In the genomic region with DNA sequence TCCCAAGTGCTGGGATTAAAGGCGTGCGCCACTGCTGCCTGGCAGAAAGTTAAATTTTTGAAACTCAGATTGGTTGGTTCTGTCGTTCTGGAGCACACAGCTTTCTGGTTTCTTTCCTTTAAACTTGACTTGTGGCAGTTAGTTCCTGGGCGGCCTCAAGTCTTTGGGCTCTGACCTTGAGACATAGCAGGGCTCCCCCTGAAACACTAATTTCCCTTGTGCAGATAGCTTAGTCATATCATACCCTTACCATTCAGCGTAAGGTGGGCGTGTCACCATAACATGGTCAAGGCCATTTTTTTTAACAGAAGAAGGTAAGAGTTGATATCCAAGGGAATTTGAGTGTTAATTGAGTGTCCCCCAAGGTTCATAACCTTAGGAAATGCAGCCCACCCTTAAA, we compare ENCODE assay signal across 11 mouse cellular contexts.
DNase-seq lines count a peak whose midpoint lies in the region; ATAC-seq and TF ChIP-seq lines count a peak whose summit lies in the region.
"Had no signal": no experiment of that assay in that cellular context is flagged by ENCODE, and none has a peak within 500 bp of the region (broad histone marks: within the 10 kb centered on the region; RNA-seq: fewer than 3 reads in every experiment).

No protein-coding gene starts in this region.

- no peaks in the 10 kb centered on the region for H3K9me3 ChIP-seq in heart, embryonic 11.5 days (replicated peaks; ENCODE audit: control insufficient read depth, low read length)
- no peaks in the 10 kb centered on the region for H3K9me3 ChIP-seq in embryonic facial prominence, embryonic 15.5 days (replicated peaks)
- H3K9me3 ChIP-seq in midbrain, embryonic 13.5 days = no peaks in the 10 kb centered on the region

- intact Hi-C loops in left cerebral cortex, adult 2 months (cut with DNase I) = no loop called here

- H3K4me2 ChIP-seq in heart, embryonic 11.5 days = peak overlapping the region; percentile 63
- H3K4me2 ChIP-seq in embryonic facial prominence, embryonic 15.5 days (replicated peaks) = no peak overlapping the region
- peak overlapping the region; percentile 55; the same call in 1 of the 2 replicates for H3K4me2 ChIP-seq in midbrain, embryonic 13.5 days (replicated peaks)

- peak overlapping the region; percentile 70 for H3K27ac ChIP-seq in heart, embryonic 11.5 days (ENCODE audit: low read depth, low read length)
- H3K27ac ChIP-seq in left cerebral cortex, adult 2 months = peak overlapping the region; percentile 87
- H3K27ac ChIP-seq in embryonic facial prominence, embryonic 15.5 days (replicated peaks) = 0 out of 2 replicates have a peak overlapping the region, but pooled peaks have one; percentile 36
- H3K27ac ChIP-seq in midbrain, embryonic 13.5 days = peak overlapping the region; percentile 90
- H3K27ac ChIP-seq: macrophage had no signal

- no peaks in the 10 kb centered on the region for H3K27me3 ChIP-seq in heart, embryonic 11.5 days (ENCODE audit: control insufficient read depth, insufficient read depth, low read length)
- no peaks in the 10 kb centered on the region for H3K27me3 ChIP-seq in embryonic facial prominence, embryonic 15.5 days
- no peaks in the 10 kb centered on the region for H3K27me3 ChIP-seq in midbrain, embryonic 13.5 days

- peaks cover 33% of the 10 kb centered on the region for H3K4me1 ChIP-seq in heart, embryonic 11.5 days (ENCODE audit: control insufficient read depth, insufficient read depth, low read length)
- H3K4me1 ChIP-seq in embryonic facial prominence, embryonic 15.5 days = peaks cover 48% of the 10 kb centered on the region
- H3K4me1 ChIP-seq in midbrain, embryonic 13.5 days (replicated peaks) = peaks cover 55% of the 10 kb centered on the region

- no peak overlapping the region for H3K4me3 ChIP-seq in heart, embryonic 11.5 days (ENCODE audit: low read depth, low read length)
- H3K4me3 ChIP-seq in left cerebral cortex, adult 2 months = no peak overlapping the region
- no peak overlapping the region for H3K4me3 ChIP-seq in embryonic facial prominence, embryonic 15.5 days (replicated peaks)
- H3K4me3 ChIP-seq in midbrain, embryonic 13.5 days (replicated peaks) = 0 out of 2 replicates have a peak overlapping the region, but pooled peaks have one; percentile 34

- peak overlapping the region; percentile 31; the same call in 1 of the 2 replicates for H3K9ac ChIP-seq in heart, embryonic 11.5 days (ENCODE audit: low read depth, low read length)
- no peak overlapping the region for H3K9ac ChIP-seq in embryonic facial prominence, embryonic 15.5 days
- H3K9ac ChIP-seq in midbrain, embryonic 13.5 days (replicated peaks) = no peak overlapping the region

- WGBS in heart, embryonic 11.5 days (ENCODE audit: insufficient replicate concordance) = 72% methylated on average over 6 of the region's 6 CpGs
- WGBS in embryonic facial prominence, embryonic 15.5 days = 87% methylated on average over 6 of the region's 6 CpGs
- 89% methylated on average over 6 of the region's 6 CpGs for WGBS in midbrain, embryonic 13.5 days

- H3K36me3 ChIP-seq in heart, embryonic 11.5 days (ENCODE audit: control insufficient read depth, insufficient read depth, low read length) = no peaks in the 10 kb centered on the region
- H3K36me3 ChIP-seq in embryonic facial prominence, embryonic 15.5 days = no peaks in the 10 kb centered on the region
- 0 out of 2 replicates have a peak, but pooled peaks cover 4% of the 10 kb centered on the region for H3K36me3 ChIP-seq in midbrain, embryonic 13.5 days

- ATAC-seq in heart, embryonic 11.5 days (replicated peaks; ENCODE audit: insufficient number of reproducible peaks, low FRiP score, low TSS enrichment) = no peak
- no peak for ATAC-seq in embryonic facial prominence, embryonic 15.5 days (ENCODE audit: insufficient number of reproducible peaks, low FRiP score, low TSS enrichment, low read depth)
- no peak for ATAC-seq in midbrain, embryonic 13.5 days
- no peak for ATAC-seq in inflammation-experienced regulatory T-cells, adult 6 months

- no peak for TF ChIP-seq CTCF in left cerebral cortex, adult 2 months (IDR thresholded peaks at IDR 0.05)

- no peak for DNase-seq in heart, adult 11 months
- no peak for DNase-seq in left cerebral cortex, adult 2 months (ENCODE audit: extremely low spot score in 1 of 2, low spot score in 2 of 2)
- DNase-seq in left cerebral cortex, adult 11 months (ENCODE audit: low spot score) = no peak
- no peak for DNase-seq in retina, embryonic 14.5 days (ENCODE audit: low spot score)
- DNase-seq: left cerebral cortex, postnatal 4 days; thymus, postnatal 14 days had no signal

Comparison
In these comparisons a context has a peak if more than half of its experiments do, and no peak if none do; other contexts are left out.
1. H3K27ac ChIP-seq: peak in every context shown above with its lines; median percentile 90 in midbrain, embryonic 13.5 days; 87 in left cerebral cortex, adult 2 months; 70 in heart, embryonic 11.5 days; 36 in embryonic facial prominence, embryonic 15.5 days.